Mouse (Mus musculus): Measurements from ENCODE around the gene Slc7a8. TPM values are rescaled to one million over a fixed set of nuclear protein-coding genes. Genes with fewer than 3 reads are reported as not detected.

The Slc7a8 gene
- polyA plus RNA-seq, 1 experiment from 2014 or later = 30.9 TPM

DNA sequence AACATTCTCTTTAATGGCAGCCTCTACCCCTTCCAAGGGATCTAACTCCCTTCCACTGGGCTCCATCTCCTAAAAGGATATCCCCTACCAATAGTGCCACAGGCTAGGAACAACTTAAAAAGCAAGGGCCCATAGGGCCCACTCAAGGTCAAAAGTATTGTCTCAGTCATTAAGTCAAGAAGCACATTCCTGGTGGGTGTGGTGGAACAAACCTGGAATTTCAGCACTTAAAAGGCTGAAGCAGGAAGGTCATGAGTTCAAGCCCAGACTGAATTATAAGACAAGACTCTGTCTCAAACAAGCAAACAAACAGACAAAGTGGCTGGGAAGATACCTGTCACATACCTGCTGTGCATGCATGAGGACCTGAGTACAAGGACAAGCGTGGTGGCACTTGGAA, 14.2 kb upstream of the Slc7a8 start:
- Histone ChIP-seq H3K4me1 (replicated peaks) (no peaks in the 10 kb centered on the region; the same call in 1 of the 2 replicates), H3K9ac (no peak overlapping the region), H3K27ac (no peak overlapping the region), H3K36me3 (no peaks in the 10 kb centered on the region), H3K27me3 (replicated peaks) (no peaks in the 10 kb centered on the region), H3K4me2 (replicated peaks) (no peak overlapping the region), H3K9me3 (no peaks in the 10 kb centered on the region), H3K4me3 (replicated peaks) (no peak overlapping the region)
- no peak for ATAC-seq
- WGBS = 93% methylated on average over 1 of the region's 1 CpGs

DNA sequence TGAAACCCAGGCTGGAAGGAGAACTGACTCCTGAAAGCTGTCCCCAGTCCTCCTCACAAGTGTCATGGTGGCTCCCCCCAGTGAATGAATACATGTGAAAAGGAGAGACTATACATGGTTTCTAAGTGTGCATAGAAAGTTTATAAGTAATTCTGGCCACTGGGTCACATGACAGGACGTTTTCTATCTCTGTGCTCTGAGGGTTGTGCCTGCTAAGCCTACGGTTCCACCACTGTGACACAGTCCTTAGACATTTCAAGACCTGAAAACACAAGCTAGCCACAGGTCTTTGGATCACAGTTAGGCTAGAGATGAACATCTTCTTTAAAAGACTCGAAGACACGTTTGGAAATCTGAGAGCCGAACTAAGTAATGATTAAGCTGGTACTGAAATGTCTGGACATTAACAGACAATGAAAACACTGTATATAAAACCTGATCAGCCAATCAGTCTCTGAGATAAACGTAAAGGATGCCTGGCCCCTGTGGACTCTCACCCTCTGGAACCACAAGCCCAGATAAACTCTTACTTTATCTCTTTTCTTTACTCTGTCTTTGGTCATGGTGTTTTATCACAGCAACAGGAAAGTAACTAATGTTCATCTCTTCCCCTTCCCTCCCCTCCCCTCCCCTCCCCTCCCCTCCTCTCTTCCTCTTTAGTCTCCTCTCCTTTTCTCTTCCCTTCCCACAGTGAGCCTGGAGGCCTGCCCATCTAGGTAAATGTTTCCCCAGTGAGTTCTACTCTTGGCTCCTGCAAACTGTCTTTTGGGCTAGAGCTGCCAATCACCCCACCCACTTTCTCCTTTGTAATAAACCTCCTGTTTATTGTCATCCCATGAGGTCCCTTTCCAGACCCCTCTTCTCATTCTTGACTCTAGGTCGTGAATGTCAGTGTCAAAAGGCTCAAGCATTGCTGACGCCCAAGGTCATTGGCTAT, 12.4 kb upstream of the Slc7a8 start:
- Histone ChIP-seq H3K27me3 (replicated peaks) (no peaks in the 10 kb centered on the region), H3K4me1 (replicated peaks) (no peaks in the 10 kb centered on the region), H3K9ac (no peak overlapping the region), H3K27ac (0 out of 2 replicates have a peak overlapping the region, but pooled peaks have one; percentile 6), H3K36me3 (no peaks in the 10 kb centered on the region), H3K9me3 (no peaks in the 10 kb centered on the region), H3K4me2 (replicated peaks) (no peak overlapping the region), H3K4me3 (replicated peaks) (no peak overlapping the region)
- WGBS = 66% methylated on average over 8 of the region's 8 CpGs
- ATAC-seq = peak; percentile 79

DNA sequence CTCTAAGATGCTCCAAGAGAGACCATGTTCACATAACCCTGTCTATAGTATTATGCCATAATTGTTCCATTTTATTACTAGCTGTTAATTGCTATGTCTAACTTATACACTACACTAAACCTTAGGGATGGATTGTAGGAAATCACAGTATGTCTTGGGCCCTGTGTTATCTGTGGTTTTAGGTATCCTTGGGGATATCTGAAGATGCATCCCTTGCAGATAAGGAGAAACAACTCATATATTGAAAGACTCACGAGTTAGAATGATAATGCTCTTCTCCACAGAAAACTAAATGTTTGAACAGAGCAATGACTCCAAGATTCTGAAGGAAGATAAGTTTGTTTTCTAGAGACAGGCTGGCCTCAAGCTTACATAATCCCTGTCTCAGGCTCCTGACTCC, 11.6 kb upstream of the Slc7a8 start:
- no peaks in the 10 kb centered on the region for H3K9me3 ChIP-seq
- H3K4me1 ChIP-seq (replicated peaks) = no peaks in the 10 kb centered on the region
- no peak overlapping the region for H3K4me2 ChIP-seq (replicated peaks)
- no peak for ATAC-seq
- H3K4me3 ChIP-seq (replicated peaks) = no peak overlapping the region
- 48% methylated on average over 1 of the region's 1 CpGs for WGBS
- H3K9ac ChIP-seq = no peak overlapping the region
- no peaks in the 10 kb centered on the region for H3K27me3 ChIP-seq (replicated peaks)
- H3K36me3 ChIP-seq = no peaks in the 10 kb centered on the region
- no peak overlapping the region for H3K27ac ChIP-seq

DNA sequence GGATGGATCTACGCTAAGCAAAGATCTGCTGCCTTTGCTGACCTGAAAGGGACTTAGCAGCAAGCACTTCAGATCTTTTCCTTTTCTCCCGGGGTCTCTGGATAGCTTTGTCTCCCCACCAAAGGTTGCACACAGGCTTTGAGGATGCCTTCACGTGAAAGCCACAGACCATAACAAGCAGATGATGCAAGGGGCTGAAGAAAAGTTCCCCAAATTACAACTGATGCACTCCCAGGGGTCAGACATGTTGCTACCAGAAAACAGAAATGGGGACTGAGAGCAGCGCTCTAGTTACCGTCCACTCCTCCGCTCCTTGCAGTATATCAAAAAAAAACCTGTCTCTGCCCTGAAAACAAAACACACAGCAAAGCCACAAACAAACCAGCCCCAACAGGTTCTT, 10.4 kb upstream of the Slc7a8 start:
- H3K4me1 ChIP-seq (replicated peaks) = no peaks in the 10 kb centered on the region
- no peak overlapping the region for H3K9ac ChIP-seq
- no peak overlapping the region for H3K27ac ChIP-seq
- no peak overlapping the region for H3K4me2 ChIP-seq (replicated peaks)
- H3K36me3 ChIP-seq = no peaks in the 10 kb centered on the region
- 73% methylated on average over 6 of the region's 6 CpGs for WGBS
- H3K9me3 ChIP-seq = no peaks in the 10 kb centered on the region
- H3K27me3 ChIP-seq (replicated peaks) = no peaks in the 10 kb centered on the region
- H3K4me3 ChIP-seq (replicated peaks) = no peak overlapping the region
- ATAC-seq = no peak

DNA sequence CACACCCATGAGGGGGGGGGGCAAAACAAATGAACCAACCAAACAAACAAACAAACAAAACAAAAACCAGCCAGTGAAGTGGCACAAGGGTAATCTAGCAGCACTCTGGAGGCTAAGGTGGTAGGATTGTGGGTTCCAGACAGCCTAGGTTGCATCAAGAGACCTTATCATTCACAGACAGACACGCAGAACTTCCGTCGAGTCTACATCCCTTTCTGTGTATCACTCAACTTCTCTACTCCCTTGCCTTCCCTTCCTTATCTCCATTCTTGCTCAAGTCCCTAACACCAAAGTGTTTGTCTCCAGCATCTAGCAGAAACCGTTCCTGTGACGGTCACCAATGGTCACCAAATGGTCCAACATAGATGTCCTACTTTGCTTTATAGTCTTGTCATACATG, 6.5 kb upstream of the Slc7a8 start:
- H3K9ac ChIP-seq = no peak overlapping the region

DNA sequence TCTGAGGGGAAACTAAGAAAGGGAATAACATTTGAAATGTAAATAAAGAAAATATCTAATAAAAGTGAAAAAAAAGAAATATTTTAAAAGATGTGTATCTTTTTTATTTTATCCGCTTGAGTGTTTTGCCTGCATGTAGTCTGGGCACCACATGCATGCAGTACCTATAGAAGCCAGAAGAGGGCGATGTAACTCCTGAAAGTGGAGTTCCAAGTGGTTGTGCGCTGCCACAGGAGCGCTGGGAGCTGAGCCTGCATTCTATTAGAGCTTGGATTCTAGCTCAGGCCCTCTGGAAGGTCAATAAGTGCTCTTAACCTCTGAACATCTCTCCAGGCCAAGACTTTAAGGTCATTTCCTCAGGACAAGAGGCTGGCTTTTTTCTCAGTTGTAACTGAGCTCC, 5.5 kb upstream of the Slc7a8 start:
- no peak for ATAC-seq
- Histone ChIP-seq H3K9ac (no peak overlapping the region), H3K27ac (peak overlapping the region; percentile 38; the same call in 1 of the 2 replicates), H3K4me3 (replicated peaks) (no peak overlapping the region), H3K4me1 (replicated peaks) (0 out of 2 replicates have a peak, but pooled peaks cover 2% of the 10 kb centered on the region), H3K36me3 (no peaks in the 10 kb centered on the region), H3K27me3 (replicated peaks) (no peaks in the 10 kb centered on the region), H3K4me2 (replicated peaks) (no peak overlapping the region), H3K9me3 (no peaks in the 10 kb centered on the region)
- 55% methylated on average over 4 of the region's 4 CpGs for WGBS

More for the DNA sequence above, 6.5 kb upstream of the Slc7a8 start:
- no peak for ATAC-seq
- Histone ChIP-seq H3K36me3 (no peaks in the 10 kb centered on the region), H3K27me3 (replicated peaks) (no peaks in the 10 kb centered on the region), H3K4me3 (replicated peaks) (no peak overlapping the region), H3K4me2 (replicated peaks) (no peak overlapping the region), H3K27ac (no peak overlapping the region), H3K4me1 (replicated peaks) (0 out of 2 replicates have a peak, but pooled peaks cover 2% of the 10 kb centered on the region), H3K9me3 (no peaks in the 10 kb centered on the region)
- WGBS = 92% methylated on average over 5 of the region's 5 CpGs

DNA sequence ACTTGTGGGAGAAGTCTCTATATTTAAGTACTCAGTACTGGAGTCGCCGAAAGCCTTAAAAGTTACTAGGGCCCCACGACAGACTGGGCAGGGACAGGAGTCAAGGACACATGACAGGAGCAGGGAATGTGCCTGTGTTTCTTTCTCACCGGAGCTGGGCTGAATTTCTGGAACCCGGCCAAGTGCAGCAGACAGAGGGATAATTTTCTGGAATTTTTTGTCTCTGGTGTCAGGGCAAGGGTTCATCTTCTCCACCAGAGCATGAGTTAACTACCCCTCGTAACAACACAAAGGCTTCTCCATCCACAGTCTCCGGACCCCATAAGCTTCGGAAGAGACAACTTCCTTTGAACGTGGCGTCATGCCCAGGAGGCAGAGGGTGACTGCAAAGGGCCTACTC, 4.7 kb upstream of the Slc7a8 start:
- H3K4me3 ChIP-seq (replicated peaks) = no peak overlapping the region
- peak overlapping the region; percentile 38 for H3K27ac ChIP-seq
- WGBS = 16% methylated on average over 10 of the region's 10 CpGs
- H3K36me3 ChIP-seq = no peaks in the 10 kb centered on the region
- peak; percentile 92 for ATAC-seq
- H3K4me2 ChIP-seq (replicated peaks) = peak overlapping the region; percentile 31; the same call in 1 of the 2 replicates
- H3K9ac ChIP-seq = no peak overlapping the region
- H3K9me3 ChIP-seq = no peaks in the 10 kb centered on the region
- H3K4me1 ChIP-seq (replicated peaks) = 0 out of 2 replicates have a peak, but pooled peaks cover 4% of the 10 kb centered on the region
- H3K27me3 ChIP-seq (replicated peaks) = no peaks in the 10 kb centered on the region

DNA sequence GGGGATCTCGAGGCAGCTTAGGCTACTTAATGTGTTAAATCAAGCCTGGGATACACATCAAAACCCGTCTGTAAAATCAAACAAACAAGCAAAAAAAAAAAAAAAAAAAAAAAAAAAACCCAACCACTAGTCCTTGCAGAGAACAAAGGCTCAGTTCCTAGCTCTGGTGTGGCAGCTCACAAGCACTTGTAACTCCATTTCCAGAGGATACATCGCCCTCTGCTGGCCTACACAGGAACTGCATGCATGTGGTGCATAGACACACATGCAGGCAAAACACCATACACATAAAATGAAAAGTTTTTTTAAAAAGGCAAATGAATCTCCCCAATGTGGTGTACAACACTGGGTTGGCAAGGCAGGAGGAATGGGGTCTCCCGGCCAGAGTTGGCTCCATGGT, 4.2 kb upstream of the Slc7a8 start:
- Histone ChIP-seq H3K4me2 (replicated peaks) (peak overlapping the region; percentile 31; the same call in 1 of the 2 replicates), H3K9me3 (no peaks in the 10 kb centered on the region), H3K9ac (no peak overlapping the region), H3K4me1 (replicated peaks) (0 out of 2 replicates have a peak, but pooled peaks cover 7% of the 10 kb centered on the region), H3K27ac (peak overlapping the region; percentile 38), H3K27me3 (replicated peaks) (no peaks in the 10 kb centered on the region), H3K4me3 (replicated peaks) (no peak overlapping the region), H3K36me3 (no peaks in the 10 kb centered on the region)
- ATAC-seq = peak; percentile 15
- WGBS = 50% methylated on average over 4 of the region's 4 CpGs

DNA sequence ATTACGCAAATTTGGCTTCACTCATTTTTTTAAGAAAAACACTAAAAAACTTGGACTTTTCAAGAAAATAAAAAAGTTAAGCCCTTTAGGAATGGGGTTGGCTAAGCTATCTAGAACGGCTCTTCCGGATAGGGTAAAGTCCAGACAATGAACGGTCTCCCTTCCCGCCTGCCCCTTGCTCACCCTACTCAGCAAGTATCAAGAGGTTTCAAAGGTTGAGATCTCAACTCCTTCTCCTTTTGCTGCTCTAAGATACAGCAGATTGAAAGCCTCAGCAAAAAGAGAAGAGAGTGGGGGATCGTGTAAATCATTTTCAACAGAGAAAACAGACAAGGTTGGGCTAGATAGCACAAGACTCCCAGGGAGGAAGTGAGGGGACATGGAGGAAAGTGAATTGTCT, 1.2 kb upstream of the Slc7a8 start:
- ATAC-seq = no peak
- Histone ChIP-seq H3K36me3 (no peaks in the 10 kb centered on the region), H3K27ac (0 out of 2 replicates have a peak overlapping the region, but pooled peaks have one; percentile 18), H3K9ac (no peak overlapping the region), H3K4me2 (replicated peaks) (no peak overlapping the region), H3K9me3 (no peaks in the 10 kb centered on the region), H3K4me1 (replicated peaks) (0 out of 2 replicates have a peak, but pooled peaks cover 13% of the 10 kb centered on the region), H3K27me3 (replicated peaks) (no peaks in the 10 kb centered on the region), H3K4me3 (replicated peaks) (no peak overlapping the region)
- WGBS = 71% methylated on average over 6 of the region's 6 CpGs

DNA sequence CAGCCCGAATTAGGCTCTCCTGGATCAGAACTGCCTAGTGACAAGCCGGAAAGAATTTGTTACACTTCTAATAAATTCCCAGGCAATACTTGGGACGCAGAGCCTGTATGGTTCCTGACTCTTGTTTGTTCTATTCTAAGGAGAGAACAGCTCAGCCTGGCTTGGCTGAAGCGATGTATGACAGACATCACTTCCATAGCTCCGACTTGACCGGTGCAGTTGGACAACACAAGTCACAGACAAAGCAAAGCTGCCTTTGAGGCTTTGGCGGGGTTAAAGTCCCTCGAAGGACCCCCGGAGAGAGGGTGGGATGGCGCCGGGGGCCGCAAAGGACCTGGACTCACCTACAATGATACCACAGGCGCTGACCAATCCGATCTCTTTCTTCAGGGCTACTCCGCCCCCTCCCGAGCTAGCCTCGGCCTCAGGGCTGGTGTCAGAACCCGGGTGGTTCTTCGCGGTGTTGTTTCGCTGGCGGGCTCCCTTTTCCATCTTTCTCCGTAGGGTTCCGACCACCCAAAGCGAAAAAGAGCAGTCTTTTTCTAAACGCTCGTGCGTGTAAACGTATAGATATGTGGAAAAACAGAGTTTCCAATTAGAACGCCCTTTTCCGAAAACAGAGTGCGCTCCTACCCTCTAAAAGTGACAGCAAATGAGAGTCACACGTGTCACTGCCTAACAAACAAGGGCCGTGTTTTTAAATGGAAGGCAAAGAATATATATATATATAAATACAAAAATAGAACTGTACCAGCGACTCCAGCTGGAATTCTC, 723 bp downstream of the Slc7a8 start:
- peak overlapping the region; percentile 46 for H3K9ac ChIP-seq
- WGBS = 2% methylated on average over 35 of the region's 35 CpGs
- H3K9me3 ChIP-seq = no peaks in the 10 kb centered on the region
- ATAC-seq = peak; percentile 81
- peak overlapping the region; percentile 59 for H3K27ac ChIP-seq
- 0 out of 2 replicates have a peak, but pooled peaks cover 11% of the 10 kb centered on the region for H3K4me1 ChIP-seq (replicated peaks)
- H3K4me2 ChIP-seq (replicated peaks) = peak overlapping the region; percentile 89
- peak overlapping the region; percentile 47 for H3K4me3 ChIP-seq (replicated peaks)
- no peaks in the 10 kb centered on the region for H3K27me3 ChIP-seq (replicated peaks)
- H3K36me3 ChIP-seq = no peaks in the 10 kb centered on the region

DNA sequence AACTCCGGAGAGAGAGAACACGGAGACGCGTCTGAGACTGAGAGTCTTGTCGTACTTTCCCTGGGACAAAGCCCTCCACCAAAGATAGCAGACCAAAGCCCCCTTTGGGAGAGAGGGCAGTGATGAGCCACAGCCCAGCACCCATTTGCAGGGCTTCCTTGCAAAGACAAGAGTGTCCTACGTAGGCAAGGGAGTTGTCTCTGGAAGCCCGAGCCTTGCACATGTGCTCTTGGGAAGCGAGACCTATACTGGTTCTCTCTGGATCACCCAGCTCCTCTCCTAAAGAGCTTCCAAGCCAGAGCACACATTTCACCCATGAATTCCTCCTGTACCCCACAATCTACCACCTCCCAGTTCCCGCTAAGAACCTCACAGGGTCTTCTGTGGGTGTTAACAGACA, 1.7 kb downstream of the Slc7a8 start:
- Histone ChIP-seq H3K27me3 (replicated peaks) (no peaks in the 10 kb centered on the region), H3K9me3 (no peaks in the 10 kb centered on the region), H3K27ac (no peak overlapping the region), H3K4me1 (replicated peaks) (0 out of 2 replicates have a peak, but pooled peaks cover 11% of the 10 kb centered on the region), H3K4me2 (replicated peaks) (peak overlapping the region; percentile 89), H3K4me3 (replicated peaks) (peak overlapping the region; percentile 47), H3K9ac (peak overlapping the region; percentile 46; the same call in 1 of the 2 replicates), H3K36me3 (no peaks in the 10 kb centered on the region)
- WGBS = 88% methylated on average over 9 of the region's 9 CpGs
- ATAC-seq = no peak

DNA sequence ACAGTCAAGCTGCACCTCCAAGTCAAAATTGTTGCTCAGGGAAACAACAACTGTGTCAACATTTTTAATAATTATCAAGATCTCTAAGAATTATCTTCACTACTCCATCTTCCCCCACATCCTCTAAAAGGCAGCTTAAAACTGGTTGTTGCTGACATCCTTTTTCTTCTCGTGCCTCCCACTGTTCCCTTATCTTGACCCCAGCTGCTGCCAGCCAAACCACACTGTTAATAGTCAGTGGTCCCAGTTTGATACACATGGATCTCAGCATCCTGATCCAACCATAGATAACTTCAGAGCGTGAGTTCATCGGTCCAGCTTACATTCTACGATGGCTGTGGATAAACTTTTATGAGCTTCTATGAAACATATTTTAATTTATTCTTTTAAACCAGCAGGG, 3.9 kb downstream of the Slc7a8 start:
- H3K4me2 ChIP-seq (replicated peaks) = no peak overlapping the region
- WGBS = 80% methylated on average over 4 of the region's 4 CpGs
- H3K27me3 ChIP-seq (replicated peaks) = no peaks in the 10 kb centered on the region
- ATAC-seq = no peak
- H3K9ac ChIP-seq = no peak overlapping the region
- H3K9me3 ChIP-seq = no peaks in the 10 kb centered on the region
- H3K27ac ChIP-seq = no peak overlapping the region
- H3K36me3 ChIP-seq = no peaks in the 10 kb centered on the region
- H3K4me3 ChIP-seq (replicated peaks) = no peak overlapping the region
- 0 out of 2 replicates have a peak, but pooled peaks cover 11% of the 10 kb centered on the region for H3K4me1 ChIP-seq (replicated peaks)

Data from intestine, embryonic 15.5 days (tissue).